ENCODE assay signal across 8 mouse cellular contexts in genomic region chr5:22550033-22550551, GRCm38 (mm10). TPM values are rescaled to one million over a fixed set of nuclear protein-coding genes. Genes with fewer than 3 reads are reported as not detected.
DNase-seq lines count a peak whose midpoint lies in the region; ATAC-seq lines count a peak whose summit lies in the region.

Orc5 (minus strand) TSS chr5:22550429.

- intact Hi-C loops in left cerebral cortex, postnatal 10 days (cut with DNase I), result no loop called here

- ATAC-seq in inflammation-experienced regulatory T-cells, adult 6 months, result peak; percentile 99
- ATAC-seq in megakaryocyte-erythroid progenitor cell, adult 5-6 weeks (replicated peaks; ENCODE audit: low FRiP score, low TSS enrichment, poor library complexity, severe bottlenecking), result peak; percentile 94

- DNase-seq in adipocyte (ENCODE audit: low spot score), result peak; percentile 93
- DNase-seq in embryo, embryonic 10 days (ENCODE audit: low spot score), result peak; percentile 97
- peak; percentile 94 for DNase-seq in gastrocnemius, postnatal 10 days
- peak; percentile 92 to 96 for DNase-seq in left cerebral cortex, postnatal 10 days (ENCODE audit: extremely low spot score in 1 of 2, low spot score in 2 of 2)
- DNase-seq in right cerebral cortex, postnatal 25 days, result peak; percentile 92
- DNase-seq in urinary bladder, postnatal 4 days (ENCODE audit: low spot score in 2 of 2), result peak; percentile 85 to 93

RNA-seq across cellular contexts. Expression of gene Orc5, which starts in this region (rescaled TPM):
- total RNA-seq in gastrocnemius, postnatal 10 days (2021), result 10 to 100 TPM in 1 of 2 experiments, 1 to 10 TPM in 1; 8.8 to 11.5 TPM
- 10 to 100 TPM; 46.4 to 53.6 (median 52.9) TPM for polyA plus RNA-seq in inflammation-experienced regulatory T-cells, adult 6 months (2017; shearing (Covaris generic))
- 10 to 100 TPM; 23.1 TPM for total RNA-seq in left cerebral cortex, postnatal 10 days (2021)
- 75.4 and 86.9 TPM in 2 replicates for total RNA-seq in megakaryocyte-erythroid progenitor cell, adult 5-6 weeks (2014; fragmentation: Nextera tagmentation)
- 71.2 and 90.9 TPM in 2 replicates for total RNA-seq in megakaryocyte-erythroid progenitor cell, adult 5-6 weeks (2017)

Comparison
In these comparisons a context has a peak if more than half of its experiments do, and no peak if none do; other contexts are left out.
1. Peak in every context shown above with its lines: DNase-seq and ATAC-seq.